Mouse (Mus musculus) heart, embryonic 11.5 days (tissue): ENCODE results near the gene Unk. TPM values are rescaled to one million over a fixed set of nuclear protein-coding genes. Genes with fewer than 3 reads are reported as not detected.
"Not testable (repeated sequence)": the region's sequence is repeated elsewhere in the genome, so short reads cannot be mapped to it uniquely, and the experiment has no call there.

Experiments used
- ATAC-seq: fragments of 200-750 bp; cut with Nextera tagmentation; replicated peaks from 2 replicates; pipeline ENCODE4 v1.8.0; 2017; ENCODE audit warnings: moderate library complexity; ENCODE audit not compliant: insufficient number of reproducible peaks, low FRiP score, low TSS enrichment
- H3K27ac ChIP-seq: fragments of 300-500 bp; sonication (generic); 2 replicates; pipeline ENCODE4 v1.5.1; 2014; ENCODE audit warnings: mild to moderate bottlenecking, low read depth, low read length
- H3K27me3 ChIP-seq: fragments of 300-500 bp; sonication (generic); 2 replicates; pipeline ENCODE4 v1.6.1; 2014; ENCODE audit warnings: mild to moderate bottlenecking, low read length, mixed read lengths; ENCODE audit not compliant: control insufficient read depth, insufficient read depth
- H3K36me3 ChIP-seq: fragments of 300-500 bp; sonication (generic); 2 replicates; pipeline ENCODE4 v1.6.1; 2014; ENCODE audit warnings: mild to moderate bottlenecking, low read length, moderate library complexity, mixed read lengths; ENCODE audit not compliant: control insufficient read depth, insufficient read depth
- H3K4me1 ChIP-seq: fragments of 300-500 bp; sonication (generic); 2 replicates; pipeline ENCODE4 v1.6.1; 2014; ENCODE audit warnings: low read length; ENCODE audit not compliant: control insufficient read depth, insufficient read depth
- H3K4me2 ChIP-seq: fragments of 300-500 bp; sonication (generic); 2 replicates; pipeline ENCODE4 v1.6.1; 2014; ENCODE audit warnings: mild to moderate bottlenecking, moderate library complexity
- H3K4me3 ChIP-seq: fragments of 300-500 bp; sonication (generic); 2 replicates; pipeline ENCODE4 v1.5.1; 2014; ENCODE audit warnings: low read depth, low read length
- H3K9ac ChIP-seq: fragments of 300-500 bp; sonication (generic); 2 replicates; pipeline ENCODE4 v1.6.1; 2014; ENCODE audit warnings: mild to moderate bottlenecking, low read depth, low read length, moderate library complexity
- H3K9me3 ChIP-seq: fragments of 300-500 bp; sonication (generic); replicated peaks from 2 replicates; pipeline ENCODE4 v1.6.1; 2016; ENCODE audit warnings: low read length; ENCODE audit not compliant: control insufficient read depth
- WGBS: fragments of 180-500 bp; shearing (Covaris S2); extraction: QIAGEN DNeasy Blood & Tissue Kit; methylation state at CpG from one replicate; pipeline ENCODE4 v1.1.7; 2014; ENCODE audit not compliant: insufficient replicate concordance; 5-methylcytosine and 5-hydroxymethylcytosine counted together
- polyA plus RNA-seq: library from polyadenylated mRNA; unstranded; fragments of >200 nt; fragmentation: Nextera tagmentation; extraction: Ambion mirVana; gene quantifications from 2 replicates; pipeline ENCODE4 v1.2.1, GENCODE M21; 2014

The Unk gene
- polyA plus RNA-seq, 1 experiment from 2014 or later: 18.7 TPM

DNA sequence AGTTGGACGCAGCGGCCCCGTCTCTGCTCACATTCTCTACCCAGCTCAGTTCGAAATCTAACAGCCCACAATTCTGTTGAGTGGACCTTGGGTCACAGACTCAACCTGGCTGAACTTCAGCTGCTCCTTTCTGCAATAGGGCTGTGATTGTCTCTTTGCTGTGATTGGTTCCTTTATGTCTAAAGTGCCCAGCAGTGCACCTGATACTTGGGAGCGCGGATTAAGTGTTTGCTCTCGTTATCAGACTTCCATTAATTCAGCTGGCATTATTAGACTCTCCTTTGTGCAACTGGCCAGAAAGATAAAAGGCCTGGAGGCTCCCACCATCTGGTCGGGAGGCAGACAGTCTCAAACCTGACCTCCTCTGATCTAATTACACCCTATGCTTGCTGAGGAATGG is 15.3 kb upstream of the Unk start:
- WGBS: 65% methylated on average over 8 of the region's 8 CpGs
- peaks cover 3% of the 10 kb centered on the region; the same call in 1 of the 2 replicates for H3K36me3 ChIP-seq
- H3K4me1 ChIP-seq: peaks cover 11% of the 10 kb centered on the region
- H3K4me3 ChIP-seq: no peak overlapping the region
- H3K27ac ChIP-seq: no peak overlapping the region
- H3K27me3 ChIP-seq: no peaks in the 10 kb centered on the region
- H3K4me2 ChIP-seq: no peak overlapping the region
- no peak for ATAC-seq
- H3K9ac ChIP-seq: no peak overlapping the region
- no peaks in the 10 kb centered on the region for H3K9me3 ChIP-seq

DNA sequence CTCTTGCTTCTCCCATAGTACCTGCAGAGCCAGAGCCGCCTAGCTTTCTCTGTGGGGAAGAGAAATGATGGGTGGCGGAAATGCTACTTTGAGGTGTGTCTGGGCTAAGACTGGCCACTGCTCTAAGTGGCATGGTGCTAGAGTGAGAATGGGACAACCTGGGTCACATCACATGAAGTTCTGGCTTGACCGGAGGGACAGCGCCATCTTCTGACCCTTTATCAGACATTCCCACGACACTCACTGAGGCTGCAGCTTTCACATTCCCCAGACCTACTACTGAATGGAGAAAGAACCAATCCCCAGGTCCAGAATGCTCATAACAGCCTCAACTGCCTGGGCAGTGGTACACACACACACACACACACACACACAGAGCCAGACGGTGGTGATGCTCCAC is 12.0 kb upstream of the Unk start:
- H3K4me1 ChIP-seq: peaks cover 4% of the 10 kb centered on the region
- WGBS: 25% methylated on average over 6 of the region's 6 CpGs
- no peaks in the 10 kb centered on the region for H3K27me3 ChIP-seq
- peaks cover 2% of the 10 kb centered on the region; the same call in 1 of the 2 replicates for H3K36me3 ChIP-seq
- no peak overlapping the region for H3K4me3 ChIP-seq
- no peak overlapping the region for H3K27ac ChIP-seq
- H3K9ac ChIP-seq: no peak overlapping the region
- H3K4me2 ChIP-seq: no peak overlapping the region
- no peaks in the 10 kb centered on the region for H3K9me3 ChIP-seq
- ATAC-seq: no peak

DNA sequence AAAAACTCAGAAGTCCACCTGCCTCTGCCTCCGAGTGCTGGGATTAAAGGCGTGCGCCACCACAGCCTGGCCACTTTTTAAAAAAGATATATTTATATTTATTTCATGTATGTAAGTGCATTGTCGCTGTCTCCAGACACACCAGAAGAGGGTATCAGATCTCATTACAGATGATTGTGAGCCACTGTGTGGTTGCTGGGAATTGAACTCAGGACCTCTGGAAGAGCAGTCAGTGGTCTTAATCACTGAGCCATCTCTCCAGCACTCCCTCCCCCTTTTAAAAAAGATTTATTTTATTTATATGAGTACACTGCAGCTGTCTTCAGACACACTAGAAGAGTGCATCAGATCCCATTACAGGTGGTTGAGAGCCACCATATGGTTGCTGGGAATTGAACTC is 11.3 kb upstream of the Unk start:
- not testable (repeated sequence) for H3K4me3 ChIP-seq, H3K4me2 ChIP-seq, H3K4me1 ChIP-seq, H3K27me3 ChIP-seq, ATAC-seq, H3K36me3 ChIP-seq, H3K9me3 ChIP-seq, H3K9ac ChIP-seq, H3K27ac ChIP-seq
- WGBS: 90% methylated on average over 4 of the region's 4 CpGs

DNA sequence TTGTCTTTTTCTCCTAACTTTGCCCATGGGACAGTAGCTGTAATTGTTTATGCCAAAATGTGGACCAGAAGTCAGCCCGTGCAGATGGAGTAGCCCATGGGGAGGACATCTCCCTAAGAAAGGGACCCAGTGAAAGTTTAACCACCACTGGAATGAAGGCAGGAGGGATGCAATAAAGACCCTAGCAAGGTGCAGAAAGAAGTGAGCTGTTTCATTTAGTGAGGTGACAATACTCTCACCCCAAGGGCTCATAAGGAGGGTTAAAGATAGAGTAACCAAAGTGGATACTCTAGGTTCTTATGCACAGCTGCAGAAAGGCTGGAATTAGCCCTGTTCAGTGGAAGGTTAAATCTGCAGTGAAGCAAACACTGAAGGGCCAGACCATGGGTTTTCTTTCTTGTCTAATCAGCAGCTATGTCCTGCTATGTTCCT is 10.7 kb upstream of the Unk start:
- no peak for ATAC-seq
- peaks cover 2% of the 10 kb centered on the region; the same call in 1 of the 2 replicates for H3K36me3 ChIP-seq
- no peak overlapping the region for H3K9ac ChIP-seq
- no peak overlapping the region for H3K27ac ChIP-seq
- H3K9me3 ChIP-seq: no peaks in the 10 kb centered on the region
- 52% methylated on average over 1 of the region's 1 CpGs for WGBS
- no peaks in the 10 kb centered on the region for H3K27me3 ChIP-seq
- no peak overlapping the region for H3K4me3 ChIP-seq
- no peak overlapping the region for H3K4me2 ChIP-seq
- H3K4me1 ChIP-seq: peaks cover 4% of the 10 kb centered on the region; the same call in 1 of the 2 replicates

DNA sequence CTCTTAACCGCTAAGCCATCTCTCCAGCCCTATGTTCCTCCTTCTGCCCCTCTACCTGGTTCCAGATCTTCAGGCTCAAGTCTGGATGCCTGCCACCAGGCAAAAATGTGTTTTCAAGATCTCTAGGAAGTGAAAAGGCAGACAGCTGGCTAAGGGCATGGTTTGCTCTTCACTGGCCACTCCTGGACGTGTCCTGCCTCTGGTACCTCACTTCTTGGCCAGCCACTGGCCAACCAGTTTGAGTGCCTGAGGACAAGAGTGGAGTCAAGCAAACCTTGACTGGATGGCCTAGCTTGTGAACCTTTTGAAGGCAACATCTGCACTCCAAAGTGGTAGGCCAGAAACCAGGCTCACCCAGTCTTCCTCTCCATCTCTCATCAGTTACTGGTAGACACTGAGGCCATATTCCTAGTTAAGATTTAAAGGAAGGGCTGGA is 10.1 kb upstream of the Unk start:
- H3K27ac ChIP-seq: no peak overlapping the region
- 78% methylated on average over 2 of the region's 2 CpGs for WGBS
- no peaks in the 10 kb centered on the region for H3K27me3 ChIP-seq
- no peak overlapping the region for H3K9ac ChIP-seq
- H3K9me3 ChIP-seq: no peaks in the 10 kb centered on the region
- no peak overlapping the region for H3K4me3 ChIP-seq
- H3K36me3 ChIP-seq: peaks cover 2% of the 10 kb centered on the region; the same call in 1 of the 2 replicates
- no peak overlapping the region for H3K4me2 ChIP-seq
- no peak for ATAC-seq
- H3K4me1 ChIP-seq: peaks cover 4% of the 10 kb centered on the region; the same call in 1 of the 2 replicates

DNA sequence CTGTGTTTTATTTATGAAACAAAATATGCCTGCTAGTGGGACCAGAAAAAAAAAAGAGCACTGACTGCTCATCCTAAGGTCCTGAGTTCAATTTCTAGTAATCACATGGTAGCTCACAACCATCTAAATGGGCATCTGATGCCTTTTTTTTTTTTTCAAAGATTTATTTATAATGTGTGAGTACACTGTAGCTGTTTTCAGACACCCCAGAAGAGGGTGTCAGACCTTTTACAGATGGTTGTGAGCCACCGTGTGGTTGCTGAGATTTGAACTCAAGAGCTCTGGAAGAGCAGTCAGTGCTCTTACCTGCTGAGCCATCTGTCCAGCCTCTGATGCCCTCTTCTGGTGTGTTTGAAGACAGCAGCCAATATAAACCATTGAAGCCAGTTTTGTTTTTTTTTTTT is 9.6 kb upstream of the Unk start:
- no peak overlapping the region for H3K4me3 ChIP-seq
- H3K27ac ChIP-seq: no peak overlapping the region
- 36% methylated on average over 1 of the region's 1 CpGs for WGBS
- H3K9ac ChIP-seq: no peak overlapping the region
- H3K4me1 ChIP-seq: peaks cover 4% of the 10 kb centered on the region; the same call in 1 of the 2 replicates
- no peaks in the 10 kb centered on the region for H3K9me3 ChIP-seq
- ATAC-seq: no peak
- H3K27me3 ChIP-seq: no peaks in the 10 kb centered on the region
- H3K4me2 ChIP-seq: no peak overlapping the region
- peaks cover 2% of the 10 kb centered on the region; the same call in 1 of the 2 replicates for H3K36me3 ChIP-seq

DNA sequence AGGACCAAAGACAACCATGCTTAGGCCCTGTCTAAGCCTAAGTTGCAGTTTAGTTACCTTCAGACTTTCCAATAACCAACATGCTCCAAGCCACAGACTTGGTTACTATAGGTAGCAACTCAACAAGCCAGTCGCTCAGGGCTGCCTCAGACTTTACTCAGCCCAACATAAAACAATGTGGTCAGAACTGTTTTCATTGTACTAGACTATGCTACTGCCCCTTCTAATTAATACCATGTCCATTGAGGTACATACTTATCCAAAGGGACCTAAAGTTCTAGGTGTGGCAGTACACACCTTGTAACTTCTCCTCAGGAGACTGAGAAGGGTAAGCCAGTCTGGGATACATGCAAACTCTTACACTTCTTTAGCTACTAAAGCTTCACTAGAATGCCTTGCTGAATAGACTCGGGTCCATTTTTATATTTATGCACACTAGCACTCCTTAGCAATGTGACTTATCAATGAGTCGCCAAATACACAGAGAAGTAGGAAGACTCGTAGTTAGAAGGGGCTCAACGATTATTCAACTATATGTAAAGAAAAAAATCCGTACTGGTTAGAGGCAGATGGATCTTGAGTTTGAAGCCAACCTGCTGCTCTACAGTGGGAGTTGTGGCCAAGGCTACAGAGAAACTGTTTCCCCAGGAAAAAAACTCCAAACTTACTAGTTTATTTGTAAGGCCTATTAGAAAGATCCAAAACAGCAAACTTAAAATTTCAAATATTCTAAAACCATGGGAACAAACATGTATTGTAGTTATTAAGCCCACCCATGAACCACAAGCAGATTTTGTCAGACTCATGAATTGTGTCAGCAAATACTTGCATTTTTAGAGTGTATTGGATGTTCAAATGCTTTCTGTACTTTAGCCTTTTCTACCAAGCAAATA is 8.5 kb upstream of the Unk start:
- Histone ChIP-seq H3K4me1 (peaks cover 4% of the 10 kb centered on the region; the same call in 1 of the 2 replicates), H3K27me3 (no peaks in the 10 kb centered on the region), H3K4me3 (no peak overlapping the region), H3K9me3 (no peaks in the 10 kb centered on the region), H3K9ac (no peak overlapping the region), H3K4me2 (no peak overlapping the region), H3K36me3 (peaks cover 2% of the 10 kb centered on the region; the same call in 1 of the 2 replicates), H3K27ac (no peak overlapping the region)
- WGBS: 81% methylated on average over 6 of the region's 6 CpGs
- ATAC-seq: no peak

DNA sequence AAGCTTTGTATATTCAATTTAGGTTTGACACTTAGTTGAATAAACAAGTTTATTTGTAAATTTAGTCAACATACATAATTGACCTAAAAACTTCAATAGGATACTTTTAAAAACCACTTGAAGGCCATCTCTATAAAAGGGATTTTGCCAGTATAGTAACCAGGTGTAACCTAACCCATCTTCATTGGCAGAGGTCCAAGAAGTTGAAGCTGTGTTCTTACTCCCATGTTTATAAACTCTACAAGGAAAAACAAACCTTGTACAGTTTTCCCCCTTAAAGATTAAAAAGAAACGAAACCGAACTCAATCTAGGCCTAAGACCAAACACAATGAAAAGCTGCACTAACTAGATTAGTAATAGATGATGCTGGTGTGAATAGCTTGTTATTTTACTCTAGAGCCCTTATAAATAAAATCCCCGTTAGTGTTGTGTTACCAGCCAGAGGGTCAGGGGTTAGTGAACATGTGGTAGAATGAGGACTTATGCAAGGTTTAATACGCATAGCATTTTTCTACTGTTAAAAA is 7.8 kb upstream of the Unk start:
- no peaks in the 10 kb centered on the region for H3K27me3 ChIP-seq
- H3K4me1 ChIP-seq: peaks cover 4% of the 10 kb centered on the region; the same call in 1 of the 2 replicates
- H3K9me3 ChIP-seq: no peaks in the 10 kb centered on the region
- H3K4me2 ChIP-seq: peak overlapping the region; percentile 61
- 79% methylated on average over 4 of the region's 4 CpGs for WGBS
- H3K9ac ChIP-seq: no peak overlapping the region
- H3K4me3 ChIP-seq: peak overlapping the region; percentile 31
- no peak for ATAC-seq
- H3K27ac ChIP-seq: no peak overlapping the region
- H3K36me3 ChIP-seq: peaks cover 2% of the 10 kb centered on the region; the same call in 1 of the 2 replicates
